Mouse (Mus musculus): Measurements from ENCODE around the gene C530008M17Rik. TPM values are rescaled to one million over a fixed set of nuclear protein-coding genes. Genes with fewer than 3 reads are reported as not detected.
"Not testable (repeated sequence)": the region's sequence is repeated elsewhere in the genome, so short reads cannot be mapped to it uniquely, and the experiment has no call there.

Gene C530008M17Rik
- total RNA-seq, 2 experiments from 2014 or later: 69.6 to 90.1 TPM

- ATAC-seq (replicated peaks; ENCODE audit: low FRiP score, poor library complexity, severe bottlenecking): no peak
These were observed 202.1 kb downstream of the C530008M17Rik start for GRCm38 (mm10) chr5:76858444-76858843.

DNA sequence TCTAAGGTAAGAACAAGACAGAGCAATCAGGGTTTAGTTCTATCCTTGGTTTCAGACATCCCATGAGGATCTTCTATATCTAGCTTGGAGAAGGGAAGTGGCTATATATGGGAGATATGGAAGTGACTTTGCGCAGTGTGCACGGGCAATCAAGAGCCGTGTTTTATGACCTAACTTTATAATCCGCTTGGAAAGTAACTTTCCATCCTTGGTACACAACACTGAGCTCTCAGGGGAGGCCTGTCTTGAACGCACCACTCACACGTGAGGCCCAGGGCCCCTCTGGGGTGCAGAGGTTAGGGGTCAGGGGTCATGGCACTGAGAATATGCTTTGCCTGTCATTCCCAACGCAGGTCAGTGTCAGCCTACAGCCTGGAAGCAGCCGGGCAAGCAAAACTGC, 210.5 kb downstream of the C530008M17Rik start:
- no peak for ATAC-seq (replicated peaks; ENCODE audit: low FRiP score, poor library complexity, severe bottlenecking)

DNA sequence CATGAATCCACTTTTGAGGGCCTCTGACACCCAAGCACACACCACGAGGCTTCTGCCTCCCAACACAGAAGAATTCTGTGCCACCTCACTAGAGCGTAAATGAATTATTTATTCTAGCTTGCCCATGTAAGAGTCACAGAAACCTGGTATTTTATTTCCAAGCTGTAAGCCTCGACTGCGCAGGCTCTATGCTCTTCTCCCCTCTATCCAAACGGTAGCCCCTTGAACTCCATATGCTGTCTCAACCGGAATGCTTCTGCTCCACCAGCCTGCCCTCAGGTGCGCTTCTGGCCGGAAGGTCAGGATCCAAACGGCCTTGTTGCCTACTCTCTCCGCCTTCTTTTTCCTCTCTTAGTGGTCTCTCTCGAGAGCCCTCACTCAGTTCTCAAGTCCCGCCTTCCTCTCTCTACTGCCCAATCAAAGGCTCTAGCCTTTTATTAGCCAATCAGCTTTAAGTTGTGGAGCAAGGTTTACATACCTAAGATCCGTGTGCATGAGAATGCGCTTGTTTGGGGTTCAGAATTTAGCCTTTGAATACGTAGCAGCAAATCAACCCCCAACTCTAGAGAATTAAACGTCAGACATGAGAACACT, 212.5 kb downstream of the C530008M17Rik start:
- 0 out of 2 replicates have a peak, but pooled peaks have one; percentile 66 for ATAC-seq (replicated peaks; ENCODE audit: low FRiP score, poor library complexity, severe bottlenecking)

DNA sequence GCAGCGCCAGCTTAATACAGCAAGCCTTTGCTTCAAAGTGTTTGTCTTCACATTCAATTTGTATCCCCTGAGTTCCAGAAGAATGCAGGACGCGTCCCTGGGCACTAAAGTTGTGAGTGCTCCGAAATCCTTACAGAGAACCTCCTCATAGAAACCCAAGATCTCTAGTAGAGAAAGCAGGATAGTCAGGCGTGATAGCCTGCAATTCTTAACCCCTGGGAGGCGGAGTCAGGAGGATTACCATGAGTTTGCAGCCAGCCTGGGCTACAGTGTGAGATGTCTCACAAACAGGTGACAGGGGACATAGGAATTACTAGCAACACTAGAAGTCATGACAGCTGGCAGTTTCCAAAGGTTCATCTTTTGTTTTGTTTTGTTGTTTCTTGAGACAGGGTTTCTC, 213.2 kb downstream of the C530008M17Rik start:
- no peak for ATAC-seq (replicated peaks; ENCODE audit: low FRiP score, poor library complexity, severe bottlenecking)

- no peak for ATAC-seq (replicated peaks; ENCODE audit: low FRiP score, poor library complexity, severe bottlenecking)
These were observed 219.9 kb downstream of the C530008M17Rik start for GRCm38 (mm10) chr5:76876106-76876758.

DNA sequence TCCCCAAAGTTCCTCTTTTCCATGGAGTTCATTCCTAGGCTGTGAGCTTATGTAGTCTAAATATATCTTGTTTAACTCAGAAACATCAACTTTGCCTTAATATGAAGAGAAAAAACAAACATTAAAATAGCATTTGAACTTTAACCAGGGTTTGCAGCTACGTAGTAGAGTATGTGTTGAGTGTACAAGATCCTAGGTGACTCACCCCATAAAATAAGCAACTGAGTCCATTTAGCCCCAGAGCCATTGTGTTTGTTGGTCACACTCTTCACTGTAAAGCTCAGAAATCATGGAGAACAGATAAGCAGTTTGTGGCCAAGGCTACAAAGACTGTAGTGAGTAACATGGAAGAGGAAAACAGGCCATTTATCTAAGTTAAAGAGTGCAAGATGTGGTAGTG, 227.8 kb downstream of the C530008M17Rik start:
- ATAC-seq (replicated peaks; ENCODE audit: low FRiP score, poor library complexity, severe bottlenecking): no peak

DNA sequence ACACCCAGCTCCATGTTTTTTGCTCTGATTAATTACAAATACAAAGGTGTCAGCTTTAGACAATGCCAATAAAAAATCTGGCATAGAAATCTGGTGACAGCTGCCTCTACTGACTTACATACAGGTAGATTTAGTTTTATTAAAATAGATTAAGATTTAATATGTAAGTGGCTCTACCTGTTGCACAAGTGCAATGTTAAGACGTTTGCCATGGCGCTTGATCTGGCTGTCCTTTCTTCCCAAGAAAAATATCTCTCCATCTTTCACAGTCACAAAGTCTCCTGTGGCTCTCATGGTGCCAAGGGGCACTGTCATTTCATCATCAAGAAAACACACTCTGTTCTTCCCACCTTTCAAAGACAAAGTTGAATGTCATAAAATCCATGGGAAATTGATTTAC, 230.7 kb downstream of the C530008M17Rik start:
- no peak for ATAC-seq (replicated peaks; ENCODE audit: low FRiP score, poor library complexity, severe bottlenecking)

DNA sequence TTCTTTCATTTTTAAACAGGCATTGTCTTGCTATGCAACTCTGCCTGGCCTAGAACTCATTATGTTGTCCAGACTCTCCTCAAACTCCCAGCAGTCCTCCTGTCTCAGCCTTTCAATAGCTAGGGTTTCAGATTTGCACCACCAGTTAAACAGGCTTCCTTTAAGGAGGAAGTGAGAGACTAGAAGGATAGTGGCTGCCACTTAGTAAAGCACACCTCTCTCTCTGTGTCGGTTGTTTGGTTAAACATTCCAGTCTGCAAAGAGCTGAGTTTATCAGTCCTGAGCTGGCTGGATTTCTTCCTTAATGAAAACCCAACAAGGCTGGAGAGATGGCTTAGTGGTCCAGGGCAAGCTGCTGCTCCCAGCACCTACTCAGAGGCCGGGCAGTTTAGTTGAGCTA, 236.3 kb downstream of the C530008M17Rik start:
- ATAC-seq (replicated peaks; ENCODE audit: low FRiP score, poor library complexity, severe bottlenecking): no peak

DNA sequence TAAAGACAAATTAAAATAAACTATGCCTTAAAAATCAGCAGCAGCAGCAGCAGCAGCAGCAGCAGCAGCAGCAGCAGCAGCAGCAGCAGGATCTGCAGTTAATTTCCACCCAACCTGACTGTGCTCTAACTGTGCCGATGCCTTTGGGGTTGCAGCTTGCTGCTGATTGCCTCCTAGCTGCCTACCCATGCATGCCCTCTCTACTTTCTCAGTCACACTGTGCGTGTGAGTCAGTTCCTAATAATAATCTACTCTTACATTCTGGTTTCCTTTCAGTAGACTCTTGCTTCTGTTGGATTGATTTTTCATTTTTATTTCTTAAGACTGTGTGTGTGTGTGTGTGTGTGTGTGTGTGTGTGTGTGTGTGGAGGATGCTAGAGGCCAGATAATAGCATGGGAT, 236.8 kb downstream of the C530008M17Rik start:
- no peak for ATAC-seq (replicated peaks; ENCODE audit: low FRiP score, poor library complexity, severe bottlenecking)

DNA sequence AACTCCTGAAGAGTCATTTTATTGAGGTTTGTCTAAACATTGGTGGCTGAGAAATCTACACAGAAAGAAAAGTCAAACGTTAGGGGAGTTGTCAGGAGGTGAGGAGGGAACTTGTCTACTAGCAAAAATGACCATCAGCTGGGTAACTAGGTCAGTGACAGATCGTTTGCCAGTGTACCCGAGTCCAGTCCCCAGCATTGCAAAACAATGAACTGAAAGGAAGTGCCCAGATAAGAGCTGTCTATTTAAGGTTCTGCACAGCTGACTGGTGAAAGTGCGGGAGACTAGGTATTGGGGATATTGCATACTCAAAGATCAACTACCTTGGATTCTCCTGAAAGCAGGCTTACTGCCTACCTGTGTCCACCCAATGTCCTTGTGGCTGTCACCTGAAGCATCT, 245.8 kb downstream of the C530008M17Rik start:
- ATAC-seq (replicated peaks; ENCODE audit: low FRiP score, poor library complexity, severe bottlenecking): no peak

DNA sequence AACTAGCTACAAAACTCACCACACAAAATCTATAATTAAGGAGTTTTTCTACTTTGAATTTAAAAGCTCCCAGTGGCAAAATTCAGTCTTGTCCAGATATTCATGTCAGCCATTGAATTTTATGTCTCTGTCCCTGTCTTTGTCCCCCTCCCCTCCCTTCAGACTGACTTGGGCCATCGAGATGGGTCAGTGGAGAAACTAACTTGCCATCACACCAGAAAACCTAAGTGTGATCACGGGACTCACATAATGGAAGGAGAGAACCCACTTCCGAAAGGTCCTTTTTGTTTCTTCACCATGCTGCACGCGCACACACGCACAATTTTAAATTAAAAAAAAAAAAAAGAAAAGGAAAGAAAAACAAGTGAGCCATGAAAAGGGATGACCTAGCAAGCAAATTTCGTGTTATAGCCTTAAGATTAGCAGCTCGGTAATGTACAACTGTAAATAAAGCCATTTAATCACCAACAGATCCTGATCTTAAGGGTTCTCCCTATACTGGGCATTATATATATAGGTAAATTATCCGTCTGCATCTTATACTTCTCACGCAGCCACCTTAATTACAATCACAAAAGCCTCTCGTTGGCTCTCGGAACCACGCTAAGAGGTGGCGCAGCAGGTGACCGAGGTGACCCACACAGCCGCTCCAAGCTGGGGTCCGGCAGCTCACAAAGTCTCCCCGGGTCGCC, 248.5 kb downstream of the C530008M17Rik start:
- peak; percentile 43 for ATAC-seq (replicated peaks; ENCODE audit: low FRiP score, poor library complexity, severe bottlenecking)

DNA sequence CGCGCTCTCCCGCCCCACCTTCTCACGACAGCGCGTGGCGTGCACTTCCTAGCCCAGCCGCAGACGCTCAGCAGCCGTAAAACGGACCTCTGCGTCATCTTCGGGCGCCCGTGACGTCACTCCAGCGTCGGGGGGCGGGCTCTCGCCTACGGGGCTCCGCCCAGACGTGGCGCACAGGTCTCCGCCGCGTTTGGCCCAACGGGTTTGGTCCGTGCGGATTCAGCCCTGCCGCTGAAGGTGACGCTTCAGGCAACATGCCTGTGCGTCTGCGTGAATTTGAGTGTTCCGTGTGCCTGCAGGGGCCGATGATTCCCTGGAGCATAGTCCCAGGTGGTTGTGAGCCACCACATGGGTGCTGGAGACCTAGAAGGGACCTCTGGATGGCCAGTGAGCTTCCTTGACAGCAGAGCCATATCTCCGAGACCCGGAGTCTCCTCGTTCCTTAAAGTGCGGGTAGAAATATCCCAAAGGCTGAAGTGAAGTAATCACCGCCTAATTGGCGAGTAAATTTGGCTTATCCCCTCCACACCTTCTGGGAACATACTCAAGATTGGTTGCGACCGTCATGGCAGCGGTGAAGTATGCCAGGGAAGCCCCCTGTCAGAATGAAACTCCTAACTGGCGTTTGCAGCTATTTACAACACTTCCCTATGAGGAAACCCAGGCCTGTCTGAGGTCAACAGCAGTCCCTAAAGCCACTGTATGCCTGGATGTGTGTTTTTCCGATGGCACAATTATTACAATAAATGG, 249.3 kb downstream of the C530008M17Rik start, which contains the start of gene Aasdh:
TSS of gene Aasdh (minus strand) at position 110 of the 750 bp plus-strand sequence.
- peak; percentile 98 for ATAC-seq (replicated peaks; ENCODE audit: low FRiP score, poor library complexity, severe bottlenecking)

- ATAC-seq (replicated peaks; ENCODE audit: low FRiP score, poor library complexity, severe bottlenecking): no peak
These were observed 249.8 kb downstream of the C530008M17Rik start for GRCm38 (mm10) chr5:76906155-76906499.

DNA sequence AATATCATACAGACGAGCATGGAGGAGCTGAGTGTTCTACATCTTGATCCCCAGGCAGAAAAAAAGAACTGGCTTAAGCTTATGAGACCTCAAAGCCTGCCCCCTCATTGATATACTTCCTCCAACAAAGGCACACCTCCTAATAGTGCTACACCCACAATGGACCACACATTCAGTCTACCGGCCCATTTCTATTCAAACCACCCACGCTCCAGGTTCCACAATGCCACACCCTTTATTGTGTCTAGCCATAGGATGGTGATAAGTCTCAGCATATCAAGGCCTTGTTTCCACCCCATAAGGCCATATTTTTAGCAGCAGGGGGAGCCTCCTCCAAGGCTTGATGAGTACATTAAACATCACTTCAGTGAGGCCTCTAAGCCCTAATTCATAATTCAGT, 254.5 kb downstream of the C530008M17Rik start:
- no peak for ATAC-seq (replicated peaks; ENCODE audit: low FRiP score, poor library complexity, severe bottlenecking)

GRCm38 (mm10) chr5:76912522-76912921, 256.2 kb downstream of the C530008M17Rik start:
- not testable (repeated sequence) for ATAC-seq (replicated peaks; ENCODE audit: low FRiP score, poor library complexity, severe bottlenecking)

DNA sequence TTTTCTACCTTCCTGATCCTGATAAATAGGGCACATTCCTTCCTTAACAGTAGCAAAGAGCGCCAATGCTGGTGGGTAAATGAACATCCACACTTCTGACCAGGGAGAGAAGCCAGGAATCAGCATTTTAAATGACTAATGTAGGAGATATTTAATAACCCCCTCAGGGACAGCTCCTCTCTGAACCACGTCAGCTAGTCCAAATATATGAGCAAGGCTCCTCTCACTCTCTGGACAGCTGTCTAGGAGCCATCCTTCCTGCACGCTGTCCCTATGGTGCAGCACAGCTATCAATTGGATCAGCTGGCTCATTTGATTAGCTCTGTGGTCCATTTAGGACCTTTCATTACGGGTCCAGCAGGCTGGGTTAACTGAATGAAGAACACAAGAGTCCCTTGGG, 266.5 kb downstream of the C530008M17Rik start:
- no peak for ATAC-seq (replicated peaks; ENCODE audit: low FRiP score, poor library complexity, severe bottlenecking)

Other genes with a start within 250 kb of the C530008M17Rik start
- gene Gm7271, start 172.5 kb upstream of the C530008M17Rik start, total RNA-seq (2015; ENCODE audit: low replicate concordance): not detected in 2 replicates
- not detected in 2 replicates for gene Gm7271, start 172.5 kb upstream of the C530008M17Rik start, total RNA-seq (2017; ENCODE audit: low replicate concordance)
- 31.4 and 32.7 TPM in 2 replicates for gene Exoc1, start 127.2 kb upstream of the C530008M17Rik start, total RNA-seq (2015; ENCODE audit: low replicate concordance)
- gene Exoc1, start 127.2 kb upstream of the C530008M17Rik start, total RNA-seq (2017; ENCODE audit: low replicate concordance): 19.0 and 32.3 TPM in 2 replicates
- gene Cep135, start 67.8 kb upstream of the C530008M17Rik start, total RNA-seq (2015; ENCODE audit: low replicate concordance): 39.3 and 59.1 TPM in 2 replicates
- 81.6 and 82.6 TPM in 2 replicates for gene Cep135, start 67.8 kb upstream of the C530008M17Rik start, total RNA-seq (2017; ENCODE audit: low replicate concordance)
- 2.5 and 24.9 TPM in 2 replicates for gene Aasdh, start 249.0 kb downstream of the C530008M17Rik start, total RNA-seq (2015; ENCODE audit: low replicate concordance)
- 6.3 and 12.6 TPM in 2 replicates for gene Aasdh, start 249.0 kb downstream of the C530008M17Rik start, total RNA-seq (2017; ENCODE audit: low replicate concordance)

Data from erythroid progenitor cell, adult 5-6 weeks (primary cell).